Mouse (Mus musculus) ES-Bruce4 (cell line): ENCODE data around the gene Chmp3.

Experiments
- CTCF ChIP-seq: IDR thresholded peaks from one replicate; pipeline ENCODE4 v1.8.1; 2011; ENCODE audit warnings: low read depth, low read length
- POLR2A ChIP-seq: IDR thresholded peaks from one replicate; pipeline ENCODE4 v1.8.1; 2011; ENCODE audit warnings: low read length; ENCODE audit not compliant: insufficient read depth

- no peak for TF ChIP-seq CTCF
- no peak for TF ChIP-seq POLR2A
These were observed 39.6 kb downstream of the Chmp3 start for GRCm38 (mm10) chr6:71583198-71583597.
